Mouse (Mus musculus): ENCODE measurements at regions not wholly inside any gene's neighbourhood (a gene's known extent, or its start where the extent isn't known, plus 50 kb on each side); places are given as distances from the start of the nearest gene placed in this dataset.

- H3K27me3 ChIP-seq (ENCODE audit: control insufficient read depth, insufficient read depth, low read length), result no peaks in the 10 kb centered on the region
- ATAC-seq (replicated peaks; ENCODE audit: extremely low read depth, insufficient read depth, low FRiP score), result no peak
- H3K36me3 ChIP-seq (ENCODE audit: control insufficient read depth, insufficient read depth), result no peaks in the 10 kb centered on the region
- H3K4me1 ChIP-seq (ENCODE audit: control insufficient read depth, insufficient read depth, low read length), result peaks cover 6% of the 10 kb centered on the region; the same call in 1 of the 2 replicates
- no peaks in the 10 kb centered on the region for H3K9me3 ChIP-seq (replicated peaks; ENCODE audit: control insufficient read depth, low read length)
- no peak overlapping the region for H3K27ac ChIP-seq (ENCODE audit: low read length)
- H3K4me2 ChIP-seq (ENCODE audit: low read depth, low read length), result no peak overlapping the region
- no peak overlapping the region for H3K4me3 ChIP-seq (ENCODE audit: low read length)
- WGBS, result 73% methylated on average over 9 of the region's 9 CpGs
- no peak overlapping the region for H3K9ac ChIP-seq (ENCODE audit: low read length)
These were observed 58.8 kb upstream of the Vangl1 start for GRCm38 (mm10) chr3:102263326-102263725.

- ATAC-seq (replicated peaks; ENCODE audit: extremely low read depth, insufficient read depth, low FRiP score), result 0 out of 2 replicates have a peak, but pooled peaks have one; percentile 32
- Histone ChIP-seq H3K4me1 (ENCODE audit: control insufficient read depth, insufficient read depth, low read length) (peaks cover 6% of the 10 kb centered on the region; the same call in 1 of the 2 replicates), H3K9ac (ENCODE audit: low read length) (no peak overlapping the region), H3K9me3 (replicated peaks; ENCODE audit: control insufficient read depth, low read length) (no peaks in the 10 kb centered on the region), H3K27me3 (ENCODE audit: control insufficient read depth, insufficient read depth, low read length) (no peaks in the 10 kb centered on the region), H3K27ac (ENCODE audit: low read length) (no peak overlapping the region), H3K4me2 (ENCODE audit: low read depth, low read length) (no peak overlapping the region), H3K4me3 (ENCODE audit: low read length) (no peak overlapping the region), H3K36me3 (ENCODE audit: control insufficient read depth, insufficient read depth) (no peaks in the 10 kb centered on the region)
- WGBS, result 31% methylated on average over 8 of the region's 8 CpGs
These were observed 58.2 kb upstream of the Vangl1 start for GRCm38 (mm10) chr3:102262665-102263064.

GRCm38 (mm10) chr3:102261517-102261916 is 57.0 kb upstream of the Vangl1 start:
- 60% methylated on average over 3 of the region's 3 CpGs for WGBS
- H3K4me1 ChIP-seq (ENCODE audit: control insufficient read depth, insufficient read depth, low read length), result peaks cover 6% of the 10 kb centered on the region; the same call in 1 of the 2 replicates
- H3K36me3 ChIP-seq (ENCODE audit: control insufficient read depth, insufficient read depth), result no peaks in the 10 kb centered on the region
- no peak overlapping the region for H3K4me3 ChIP-seq (ENCODE audit: low read length)
- no peak overlapping the region for H3K27ac ChIP-seq (ENCODE audit: low read length)
- H3K4me2 ChIP-seq (ENCODE audit: low read depth, low read length), result no peak overlapping the region
- H3K27me3 ChIP-seq (ENCODE audit: control insufficient read depth, insufficient read depth, low read length), result no peaks in the 10 kb centered on the region
- no peaks in the 10 kb centered on the region for H3K9me3 ChIP-seq (replicated peaks; ENCODE audit: control insufficient read depth, low read length)
- no peak for ATAC-seq (replicated peaks; ENCODE audit: extremely low read depth, insufficient read depth, low FRiP score)
- no peak overlapping the region for H3K9ac ChIP-seq (ENCODE audit: low read length)
